Mouse (Mus musculus): ENCODE measurements around the gene Cpa5.

Cpa5 gene

DNA sequence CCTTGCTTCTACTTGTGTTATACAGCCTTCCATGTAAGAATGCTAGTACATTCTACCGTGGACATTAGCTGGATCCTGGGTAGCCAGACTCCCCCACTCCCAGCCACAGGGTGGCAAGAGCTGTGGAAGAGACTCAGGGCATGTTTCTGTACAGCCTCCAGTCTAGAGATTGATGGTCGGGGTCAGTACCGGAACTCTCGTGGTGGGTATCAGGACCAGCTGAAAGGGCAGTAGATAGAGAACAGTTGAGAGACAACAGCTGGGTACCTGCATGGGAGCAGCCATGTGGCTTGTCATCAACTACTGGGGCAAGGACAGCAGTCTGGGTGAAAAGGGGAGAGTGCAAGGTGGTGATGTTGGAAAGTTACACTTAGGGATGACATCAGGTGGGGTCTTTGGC, 5.7 kb upstream of the Cpa5 start:
- DNase-seq: no peak

DNA sequence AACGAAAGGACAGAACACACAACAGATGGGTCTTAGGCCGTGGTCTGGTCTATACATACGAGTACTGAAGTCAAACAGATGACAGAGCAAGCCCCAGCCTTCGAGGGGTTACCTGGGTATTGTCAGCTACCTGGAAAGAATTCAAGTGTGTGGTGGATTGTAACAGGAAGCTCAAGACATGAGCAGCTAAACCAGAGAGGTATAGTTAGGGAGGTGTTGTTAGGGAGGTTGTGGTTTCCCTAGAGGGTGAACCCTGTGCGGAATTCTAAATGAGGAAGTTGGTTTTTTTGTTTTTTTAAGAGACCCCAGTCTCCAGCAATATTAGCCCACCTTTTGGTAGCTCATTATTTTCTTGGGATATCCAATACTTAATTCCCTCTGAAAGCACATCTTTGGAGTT, 5.1 kb upstream of the Cpa5 start:
- DNase-seq: no peak

DNA sequence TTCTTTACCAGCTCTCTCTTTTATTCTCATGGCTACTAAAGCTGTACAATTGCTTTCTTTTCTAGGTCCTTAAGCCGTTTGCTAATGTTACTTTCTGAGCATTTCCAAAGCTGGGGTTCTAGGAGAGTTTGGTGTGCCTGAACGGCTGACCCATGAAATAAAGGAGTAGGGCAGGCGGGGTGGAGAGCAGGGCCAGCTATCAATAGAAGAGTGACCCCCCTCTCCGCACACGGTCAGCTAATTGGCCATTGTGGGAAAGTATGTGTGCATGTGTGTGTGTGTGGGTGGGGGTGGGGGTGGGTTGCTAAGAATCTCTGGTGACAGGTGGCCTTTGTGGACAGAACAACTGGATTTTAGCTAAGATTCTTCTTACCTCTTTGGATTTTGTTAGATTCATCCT, 402 bp downstream of the Cpa5 start:
- no peak for DNase-seq

DNA sequence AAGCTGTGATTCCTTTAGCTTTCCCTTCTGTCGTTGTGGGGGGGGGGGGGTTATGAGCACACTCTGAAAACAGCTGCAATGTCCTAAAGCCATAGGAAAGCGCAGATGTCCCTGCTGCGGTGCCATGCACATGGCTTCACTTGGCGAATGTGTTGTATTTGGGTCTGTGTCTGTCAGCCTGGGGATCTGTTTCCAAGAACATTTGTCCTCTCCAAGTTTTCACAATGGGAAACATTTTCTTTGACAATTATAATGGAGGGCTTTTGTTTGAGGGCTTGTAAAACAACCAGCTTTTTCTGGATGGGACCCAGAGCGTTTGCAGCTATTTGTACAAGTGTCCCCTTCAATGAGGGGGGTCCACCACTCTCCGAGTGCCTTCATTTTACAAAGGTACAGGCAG, 3.4 kb downstream of the Cpa5 start:
- no peak for DNase-seq

DNA sequence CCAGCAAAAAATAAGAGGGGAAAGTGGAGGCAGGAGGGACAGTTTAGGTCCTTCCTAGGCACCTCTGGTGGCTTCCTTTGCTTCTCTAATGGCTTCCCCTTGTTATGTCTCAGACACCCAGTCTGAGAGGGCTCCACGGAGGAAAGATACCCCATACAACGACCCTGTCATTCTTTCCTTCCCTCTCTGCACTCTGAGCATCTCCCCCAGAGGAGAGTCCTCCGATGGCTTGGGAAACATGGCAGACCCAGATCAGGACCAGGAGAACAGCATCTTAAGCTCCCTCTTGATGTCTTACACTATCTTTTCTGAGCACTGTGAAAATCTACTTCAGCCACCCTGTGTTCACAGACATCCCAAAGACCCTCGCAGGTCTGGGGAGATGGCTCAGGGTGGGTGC, 4.9 kb downstream of the Cpa5 start:
- no peak for DNase-seq

DNA sequence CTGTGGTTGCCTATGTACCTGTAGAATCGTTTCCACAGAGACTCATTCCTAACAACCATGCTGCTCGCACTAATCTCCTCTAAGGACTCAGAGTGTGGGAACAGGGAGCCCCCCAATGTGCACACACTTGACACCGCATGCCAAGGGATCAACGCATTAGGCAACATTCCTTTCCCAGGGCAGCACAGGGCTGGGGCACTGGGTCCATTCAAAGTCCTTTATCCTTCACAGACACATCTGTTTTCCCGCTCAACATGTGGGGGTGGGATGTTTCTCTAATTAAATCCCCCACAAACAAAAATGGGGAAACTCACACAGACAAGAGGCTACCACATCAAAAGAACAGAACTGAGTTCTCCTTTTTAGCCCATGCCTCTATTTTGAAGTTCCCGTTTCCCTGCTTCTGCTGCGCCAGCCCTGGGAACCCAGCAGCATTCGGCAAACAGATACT, 5.7 kb downstream of the Cpa5 start:
- no peak for DNase-seq

DNA sequence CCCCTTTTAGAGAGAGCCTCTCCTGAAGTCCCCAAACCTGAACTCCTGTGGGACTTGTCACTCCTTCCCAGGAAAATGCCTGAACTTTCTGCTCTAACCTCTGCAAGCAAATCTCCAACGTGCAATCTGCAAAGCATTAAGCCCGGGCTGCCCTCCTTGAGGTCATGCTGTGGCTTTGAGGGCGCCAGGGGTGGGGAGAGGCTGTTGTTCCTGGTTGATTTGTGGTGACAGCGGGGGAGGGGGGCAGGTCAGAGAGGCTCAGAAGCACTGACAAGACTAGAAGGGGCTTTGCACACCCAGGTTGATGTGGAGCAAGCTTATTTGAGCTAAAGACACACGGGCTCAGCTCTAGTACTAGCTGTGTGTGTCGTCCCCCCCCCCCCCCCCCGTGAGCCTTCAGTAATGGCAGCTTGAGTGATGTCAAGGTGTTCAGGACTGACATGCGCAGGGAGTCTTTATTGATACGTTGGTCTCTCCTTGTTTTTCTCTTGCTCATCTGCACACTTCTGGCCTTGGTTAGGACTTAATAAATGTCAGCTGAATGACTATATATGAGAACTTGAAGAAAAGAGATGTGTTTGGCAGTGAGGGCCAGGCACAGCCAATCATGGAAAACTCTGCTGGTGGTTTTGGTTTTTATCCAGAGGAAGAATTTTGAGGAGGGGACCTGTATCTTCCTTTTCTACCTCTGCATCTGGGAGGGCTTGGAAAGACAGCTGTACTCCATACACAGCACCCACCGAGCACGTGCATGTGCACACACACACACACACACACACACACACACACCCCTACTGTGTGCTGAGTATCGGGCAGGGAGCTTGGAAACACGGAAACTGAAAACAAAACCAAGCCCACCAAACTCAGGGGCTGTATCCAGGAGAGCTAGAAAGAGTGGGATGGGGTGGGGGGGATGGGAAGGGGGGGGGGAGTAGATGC, 6.5 kb downstream of the Cpa5 start:
- DNase-seq: peak in 1 of 2 experiments; percentile 30

DNA sequence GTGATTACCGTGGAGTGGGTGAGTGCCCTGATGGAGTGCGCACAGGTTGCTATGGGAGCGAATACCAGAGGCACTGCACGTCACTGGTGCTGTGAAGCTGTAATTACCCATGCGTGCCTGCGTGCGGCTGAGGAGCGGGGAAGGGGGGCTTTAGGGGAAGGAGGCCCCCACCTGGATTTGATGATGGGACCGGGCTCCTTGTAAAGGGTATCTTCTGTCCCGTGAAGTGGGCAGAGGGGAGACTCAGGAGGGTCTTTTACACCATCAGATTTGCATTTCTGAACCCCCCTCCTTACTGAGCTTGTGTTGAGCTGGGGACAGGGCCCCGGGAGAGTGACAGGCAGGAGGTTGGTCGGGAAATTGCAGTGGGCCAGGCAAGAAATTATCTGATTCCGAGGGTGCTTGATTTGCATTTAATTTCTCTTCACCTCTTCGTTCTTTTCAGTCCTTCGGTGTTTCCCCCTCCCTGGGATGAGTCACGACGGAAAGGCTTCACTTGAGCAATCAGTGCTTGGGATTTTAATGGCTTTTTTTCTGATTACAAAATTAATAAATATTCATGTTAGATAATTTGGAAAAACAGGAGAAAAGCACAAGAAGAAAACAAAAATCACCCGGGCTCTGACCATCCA, 7.3 kb downstream of the Cpa5 start:
- peak in 1 of 2 experiments; percentile 32 for DNase-seq

DNA sequence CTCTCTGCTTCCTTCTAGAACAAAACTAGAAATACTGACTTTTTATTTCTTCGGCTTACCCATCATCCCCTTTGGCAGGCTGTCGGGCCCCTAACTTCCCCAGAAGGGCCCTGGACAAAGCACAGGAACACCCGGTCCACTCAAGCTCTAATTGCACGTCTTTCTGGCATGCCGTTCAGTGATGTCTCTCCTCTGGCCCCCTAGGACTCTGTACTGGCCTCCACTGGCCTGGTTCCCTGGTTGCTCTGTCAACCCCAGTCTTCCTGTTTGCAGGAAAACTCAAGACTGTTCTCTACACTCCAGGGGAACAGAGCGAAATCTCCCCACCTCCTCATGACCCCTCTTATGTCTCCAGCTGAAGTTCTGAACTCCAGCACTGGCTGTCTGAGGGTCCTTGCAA, 7.9 kb downstream of the Cpa5 start:
- DNase-seq: peak in 1 of 2 experiments; percentile 28

DNA sequence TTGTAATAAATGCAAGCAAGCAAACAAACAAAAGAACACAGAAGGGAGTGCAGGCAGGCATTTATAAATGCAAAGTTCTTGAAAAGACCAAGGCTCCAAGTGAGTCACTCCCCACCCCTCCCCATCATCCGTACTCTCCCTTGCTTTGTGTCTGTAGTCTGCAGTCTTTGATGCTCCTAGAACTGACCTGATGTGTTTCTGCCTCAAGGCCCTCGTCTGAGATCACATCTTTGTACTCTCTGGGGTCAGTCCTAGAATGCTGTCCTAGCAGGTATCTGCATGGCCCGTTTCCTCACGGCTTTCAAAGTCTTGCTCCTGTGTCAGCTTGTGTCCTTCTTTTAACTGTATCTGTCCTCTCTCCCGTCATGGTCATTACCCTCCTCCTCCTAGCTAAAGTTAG, 8.8 kb downstream of the Cpa5 start:
- DNase-seq: peak in 1 of 2 experiments; percentile 12

DNA sequence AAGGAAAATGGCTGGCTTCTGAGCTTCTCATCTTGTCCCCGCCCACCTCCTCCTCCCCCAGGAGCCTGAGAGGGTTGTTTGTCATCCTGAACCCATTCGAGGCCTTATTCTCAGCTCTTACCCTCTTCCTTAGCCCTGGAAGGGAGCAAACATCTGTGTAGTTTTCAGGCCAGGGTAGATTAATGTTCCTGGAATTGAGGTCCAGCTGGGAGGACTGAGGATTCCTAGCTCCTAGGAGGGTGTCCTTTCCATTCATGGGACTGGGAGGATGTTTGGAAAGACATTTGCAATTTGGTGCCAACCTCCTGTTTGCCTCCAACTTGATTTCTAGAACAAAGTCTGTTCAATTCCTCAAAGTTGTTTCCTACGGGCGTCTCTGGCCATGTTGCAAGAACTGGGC, 9.8 kb downstream of the Cpa5 start:
- DNase-seq: no peak

DNA sequence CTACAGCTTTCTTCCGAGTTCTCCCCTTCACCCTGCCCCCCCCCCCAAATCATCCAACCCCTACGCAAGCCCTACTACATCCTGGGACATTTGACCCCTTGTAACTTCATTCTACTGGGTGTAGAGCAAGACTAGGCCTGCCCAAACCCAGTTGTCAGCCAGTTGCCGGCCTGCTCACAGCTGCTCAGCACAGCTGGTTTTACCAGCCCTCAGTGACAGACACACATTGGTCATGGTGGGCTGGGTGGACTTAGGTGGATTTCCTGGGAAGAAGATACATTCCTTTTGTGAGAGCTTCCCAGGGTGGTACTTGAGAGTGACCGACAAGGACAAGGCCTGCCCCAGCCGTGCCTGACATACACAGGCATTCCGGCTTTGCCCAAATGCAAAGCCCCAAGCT, 10.2 kb downstream of the Cpa5 start:
- peak in 1 of 2 experiments; percentile 7 for DNase-seq

DNA sequence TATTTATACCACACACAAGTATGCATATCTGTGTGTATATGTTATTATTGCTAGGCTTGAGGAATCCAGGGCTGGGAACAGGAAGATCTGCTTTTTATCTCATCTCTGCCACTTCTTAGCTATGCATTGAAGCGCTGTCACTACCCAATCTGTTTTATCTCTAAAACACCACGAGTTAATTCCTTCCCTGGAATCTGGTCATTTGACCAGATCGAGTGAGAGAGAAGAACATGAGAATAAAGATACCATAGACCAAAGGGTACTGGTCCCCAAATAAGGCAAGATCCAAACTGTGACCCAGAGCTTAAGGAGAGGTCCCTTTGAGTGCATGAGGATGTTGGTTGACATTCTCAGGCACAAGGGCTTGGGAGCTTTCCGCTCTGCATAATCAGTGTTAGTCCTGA, 11.2 kb downstream of the Cpa5 start:
- no peak for DNase-seq

DNA sequence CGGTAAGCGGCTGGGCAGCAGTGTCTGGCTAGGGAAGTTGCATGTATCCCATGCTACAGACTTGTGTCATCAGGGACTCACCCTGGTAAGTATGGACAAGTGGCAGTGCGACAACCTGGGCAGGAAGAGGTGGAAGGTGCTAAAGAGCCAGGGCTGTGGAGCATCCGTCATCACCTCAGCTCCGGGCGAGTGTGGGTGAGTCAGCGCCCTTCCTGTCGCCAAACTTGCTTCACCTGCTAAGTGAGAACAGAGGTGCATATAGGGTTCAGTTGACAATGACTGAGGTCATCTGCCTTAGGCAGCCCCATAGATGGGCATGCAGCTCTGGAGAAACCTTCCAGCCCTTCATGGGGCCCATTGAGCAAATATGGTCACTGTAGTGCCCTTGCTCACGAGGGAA, 14.0 kb downstream of the Cpa5 start:
- peak in 1 of 2 experiments; percentile 18 for DNase-seq

DNA sequence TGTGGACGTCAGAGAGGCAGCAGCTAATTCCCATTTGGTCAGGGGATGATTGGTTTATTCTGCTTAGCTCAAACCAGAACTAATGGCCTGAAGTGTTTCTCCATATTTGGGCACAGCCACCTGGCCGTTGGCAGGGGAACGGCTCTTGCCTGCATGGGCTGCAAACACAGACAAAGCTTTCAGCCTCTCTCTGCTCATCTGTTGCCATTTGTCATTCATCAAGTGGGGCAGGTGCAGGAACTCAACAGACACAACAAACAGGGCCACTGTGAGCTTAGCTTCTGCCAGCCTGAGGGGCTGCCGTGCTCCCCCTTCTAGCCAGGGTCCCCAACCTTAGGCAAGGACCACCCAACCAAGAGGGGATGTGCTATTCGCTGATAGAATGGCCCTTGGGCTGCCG, 17.3 kb downstream of the Cpa5 start:
- DNase-seq: peak in 1 of 2 experiments; percentile 15

DNA sequence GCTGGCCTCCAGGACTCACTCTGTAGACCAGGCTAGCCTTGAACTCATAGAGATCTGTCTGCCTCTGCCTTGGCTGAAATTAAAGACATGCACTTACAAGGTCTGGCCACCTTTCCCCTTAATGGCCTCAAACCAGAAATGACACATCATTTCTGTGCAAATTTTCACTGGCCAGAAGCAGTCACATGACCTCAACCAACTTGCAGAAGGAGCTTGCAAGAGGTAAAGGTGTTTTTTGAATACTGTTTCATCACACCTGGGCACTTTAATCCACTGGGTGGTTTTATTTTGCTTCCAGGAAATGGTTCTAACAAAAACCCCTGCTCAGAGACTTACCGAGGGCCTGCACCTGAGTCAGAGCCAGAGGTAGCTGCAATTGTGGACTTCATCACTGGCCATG, 19.2 kb downstream of the Cpa5 start:
- DNase-seq: peak in 1 of 2 experiments; percentile 0

DNA sequence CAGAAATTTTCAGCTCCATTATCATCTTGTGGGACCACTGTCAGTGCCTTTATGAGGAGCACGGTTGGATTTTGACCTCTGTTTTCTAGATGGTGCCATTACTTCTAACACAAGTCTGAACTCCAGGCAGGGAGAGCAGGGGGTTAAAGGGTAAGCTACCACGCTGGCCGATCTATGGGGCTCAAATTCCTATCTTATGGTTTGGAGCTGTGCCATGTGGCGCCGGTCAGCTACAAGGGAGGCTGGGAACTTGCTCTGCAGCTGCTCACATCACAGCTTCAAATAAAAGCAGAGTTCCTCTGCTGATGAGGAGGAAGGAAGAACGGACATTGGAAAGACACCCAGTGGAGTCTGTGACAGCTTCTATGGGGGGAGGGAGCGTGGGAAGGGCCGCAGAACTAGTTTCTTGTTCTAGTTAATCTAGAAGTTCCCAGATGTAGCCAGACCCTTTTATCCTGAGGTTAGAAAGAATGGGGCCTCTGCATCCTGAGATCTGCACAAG, 24.6 kb downstream of the Cpa5 start:
- DNase-seq: no peak

DNA sequence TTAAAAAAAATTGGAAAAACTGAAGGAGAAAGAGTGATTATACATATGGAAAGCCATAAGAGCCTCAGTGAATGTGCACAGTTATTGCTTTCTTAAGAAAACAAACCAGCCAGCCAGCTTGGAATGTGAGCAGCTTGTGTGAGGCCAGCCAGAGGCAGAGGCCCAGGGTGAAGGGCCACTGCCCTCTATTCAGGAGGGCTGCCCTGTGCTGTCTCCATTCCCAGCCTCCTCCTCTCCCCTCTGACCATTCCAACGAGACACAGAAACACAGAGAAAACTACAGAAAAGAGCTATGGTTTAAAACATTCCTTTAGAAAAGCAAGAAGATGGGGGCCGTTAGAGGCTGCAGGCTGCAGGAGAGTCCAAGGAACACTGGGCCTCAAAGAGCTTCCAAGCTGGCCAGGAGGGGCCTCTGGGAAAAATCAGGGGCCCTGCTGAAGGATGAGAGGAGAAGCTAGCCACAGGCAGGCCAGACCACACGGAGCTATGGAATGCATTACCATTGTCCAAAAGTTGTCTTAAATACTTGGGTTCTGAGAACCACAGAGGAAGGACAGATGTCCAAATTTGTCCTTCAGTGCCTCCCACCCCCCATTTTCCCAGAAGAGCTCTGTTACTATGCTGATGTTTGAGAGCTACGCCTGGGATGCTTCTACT, 25.5 kb downstream of the Cpa5 start:
- no peak for DNase-seq

DNA sequence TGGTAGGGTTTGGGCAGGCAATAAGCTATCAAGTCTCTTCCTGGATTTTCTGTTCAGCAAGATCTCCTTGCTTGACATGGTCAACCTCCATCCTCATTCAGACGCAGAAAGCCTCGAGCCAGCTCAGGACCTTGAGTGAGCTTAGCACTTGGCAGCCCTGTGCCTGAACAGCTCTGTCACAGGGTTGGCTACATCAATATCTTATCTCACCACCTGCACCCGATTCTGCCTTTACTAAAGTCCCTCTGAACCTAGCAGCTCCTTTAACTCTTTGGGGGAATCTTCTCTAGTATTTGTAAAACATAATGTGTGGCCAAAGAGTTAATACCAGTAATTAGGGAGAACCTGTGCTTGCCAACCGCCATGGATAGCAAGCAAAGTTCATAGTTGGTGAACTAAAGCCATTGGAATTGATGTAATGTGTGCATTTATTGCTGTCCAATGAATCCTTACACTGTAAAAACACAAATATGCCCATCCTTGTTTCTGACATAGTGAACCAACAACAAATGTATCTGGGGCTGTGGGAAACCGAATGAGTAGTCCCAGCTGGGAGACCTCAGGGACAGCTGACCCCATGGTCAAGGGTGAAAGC, 28.0 kb downstream of the Cpa5 start, which contains the start of gene Cpa1:
Gene Cpa1, plus strand, starts transcription at position 545 of the 595 bp plus-strand sequence.
- DNase-seq: no peak

DNA sequence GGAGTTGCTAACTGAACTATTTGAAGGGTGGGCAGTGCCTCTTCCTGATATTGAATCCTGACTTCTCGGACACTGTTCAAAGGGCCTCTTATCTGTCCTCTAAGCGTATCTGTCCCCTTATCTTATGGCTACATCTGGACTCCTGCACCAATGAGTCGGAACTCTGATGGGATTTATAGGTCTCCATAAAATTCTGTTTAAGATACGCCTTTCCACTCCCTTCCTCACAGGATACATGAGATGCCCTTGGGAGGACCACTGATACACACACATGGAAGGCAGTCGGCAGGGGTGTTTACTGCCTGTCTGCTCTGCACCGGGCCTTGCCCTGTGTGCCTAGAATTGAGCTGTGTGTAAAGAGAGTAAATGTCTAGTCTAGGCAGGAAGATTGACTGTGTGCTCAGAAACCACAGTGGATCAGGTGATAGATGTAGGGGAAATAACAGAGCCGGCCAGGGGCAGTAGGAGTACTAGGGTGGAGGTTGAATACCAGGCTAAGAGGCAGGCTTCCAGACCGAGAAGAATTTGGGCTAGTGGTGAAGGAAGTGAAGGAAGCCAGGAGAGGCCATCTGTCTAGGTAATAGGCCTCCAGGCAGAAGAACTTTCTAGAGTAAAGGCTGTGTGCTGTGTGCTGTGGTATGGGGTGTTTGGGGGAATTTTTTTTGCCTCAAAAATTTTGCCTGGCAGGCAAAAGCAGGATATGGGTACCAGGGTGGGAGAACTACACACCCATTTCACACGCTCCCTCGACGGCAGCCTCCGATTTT, 33.1 kb downstream of the Cpa5 start:
- no peak for DNase-seq

DNA sequence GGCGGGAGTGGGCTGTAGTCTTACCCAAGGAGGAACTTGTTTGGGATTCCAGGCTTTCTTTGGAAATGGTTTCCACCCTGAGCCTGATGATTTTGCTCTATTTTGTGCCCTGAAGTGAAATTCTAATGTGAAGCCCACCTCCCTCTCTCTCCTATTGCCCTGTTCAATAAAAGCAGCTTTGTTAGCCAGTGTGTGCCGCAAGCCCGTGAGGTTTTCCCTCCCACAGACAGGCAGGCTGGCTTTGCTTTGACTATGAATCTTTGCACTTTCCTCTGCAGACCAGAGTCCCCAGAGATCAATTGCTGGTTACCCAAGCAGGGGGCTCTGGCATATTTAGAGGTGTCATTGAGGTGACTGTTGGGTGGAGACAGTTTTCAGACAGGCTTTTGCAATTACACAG, 33.7 kb downstream of the Cpa5 start:
- peak in 1 of 2 experiments; percentile 8 for DNase-seq

DNA sequence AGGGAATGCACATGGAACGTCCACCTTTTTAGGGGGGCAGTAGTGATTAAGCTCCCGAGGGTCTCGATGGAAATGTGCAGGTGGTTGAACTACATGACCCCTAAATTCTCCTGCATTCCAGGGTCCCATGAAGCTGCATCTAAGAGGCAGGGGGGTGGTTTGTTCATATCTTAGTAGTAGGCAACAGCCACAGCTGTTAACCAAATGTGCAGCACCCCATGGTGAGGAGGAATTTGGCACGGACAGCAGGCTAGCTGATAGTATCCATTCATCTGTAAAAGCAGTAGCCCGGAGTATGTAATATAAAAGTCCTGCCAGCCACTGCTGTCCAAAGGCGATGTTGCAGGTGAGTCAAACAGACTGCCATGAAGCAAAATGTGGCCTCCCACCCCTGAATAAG, 34.6 kb downstream of the Cpa5 start:
- DNase-seq: no peak
